Mouse (Mus musculus): ENCODE results near the gene Rps11.

DNA sequence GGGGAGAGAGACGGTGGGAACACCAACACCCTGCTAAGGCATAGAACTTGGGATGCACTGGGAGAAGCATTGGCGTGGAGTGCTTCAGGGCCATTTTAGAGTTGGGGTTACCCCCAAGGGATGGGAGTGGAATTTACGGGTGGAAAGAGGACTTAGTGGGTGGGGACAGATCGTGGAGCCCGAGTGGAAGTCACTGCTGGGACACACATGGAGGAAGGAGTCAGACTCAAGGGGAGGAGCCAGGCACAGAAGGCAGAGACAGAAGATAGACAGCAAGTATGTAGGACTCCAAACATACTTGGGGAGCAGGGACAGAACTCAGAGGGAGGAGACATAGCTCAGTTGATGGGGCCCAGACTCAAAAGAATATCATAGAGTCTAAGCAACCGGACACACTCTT is 38.3 kb upstream of the Rps11 start:
- no peak for TF ChIP-seq HCFC1 (IDR thresholded peaks at IDR 0.05; ENCODE audit: borderline replicate concordance, insufficient read depth, low read length)
- TF ChIP-seq MAFK (IDR thresholded peaks at IDR 0.05; ENCODE audit: insufficient read depth, low read depth, low read length), result no peak
- no peak for TF ChIP-seq CHD2 (IDR thresholded peaks at IDR 0.05; ENCODE audit: low read depth, low read length)
- no peak for TF ChIP-seq ZNF384 (IDR thresholded peaks at IDR 0.05; ENCODE audit: low read depth, low read length)

Measured in ES-E14 (cell line).